Mouse (Mus musculus) frontal cortex, adult (tissue): Measurements from ENCODE around the gene Gan.
A peak's percentile ranks its signal among the peaks of the same experiment; 100 is the strongest.

Source experiments
- ATAC-seq: cut with Nextera tagmentation; 2 replicates; pipeline ENCODE4 v1.9.2; 2017; ENCODE audit warnings: mild to moderate bottlenecking, moderate library complexity, mixed read lengths; ENCODE audit not compliant: low TSS enrichment

Gan gene

DNA sequence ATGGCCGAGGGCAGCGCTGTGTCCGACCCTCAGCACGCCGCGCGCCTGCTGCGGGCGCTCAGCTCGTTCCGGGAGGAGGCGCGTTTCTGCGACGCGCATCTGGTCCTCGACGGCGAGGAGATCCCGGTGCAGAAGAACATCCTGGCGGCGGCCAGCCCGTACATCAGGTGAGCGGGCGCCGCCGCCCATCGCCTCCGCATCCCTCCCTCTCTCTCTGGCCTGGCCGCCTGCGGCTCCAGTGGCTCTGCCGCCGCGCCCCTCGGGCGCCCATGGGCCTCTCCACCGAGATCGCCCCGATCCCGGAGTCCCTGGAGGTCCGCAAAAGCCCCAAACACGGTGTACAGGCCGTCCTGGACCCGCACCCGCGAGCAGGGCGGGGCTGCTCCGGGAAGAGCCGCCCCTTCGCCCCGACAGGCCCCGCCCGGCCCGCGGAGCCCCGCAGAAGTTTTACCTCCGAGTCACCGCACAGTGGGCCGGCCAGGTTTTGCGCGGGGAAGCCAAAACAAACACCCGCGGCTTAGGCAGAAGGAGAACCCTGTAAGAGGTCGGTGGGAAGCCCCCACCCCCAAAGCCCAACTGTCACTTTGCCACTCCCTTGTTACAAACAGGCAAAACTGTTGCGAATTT lies at the start of gene Gan:
TSS of gene Gan (plus strand) at position 1 of the 627 bp plus-strand sequence.
- peak; percentile 42 for ATAC-seq

DNA sequence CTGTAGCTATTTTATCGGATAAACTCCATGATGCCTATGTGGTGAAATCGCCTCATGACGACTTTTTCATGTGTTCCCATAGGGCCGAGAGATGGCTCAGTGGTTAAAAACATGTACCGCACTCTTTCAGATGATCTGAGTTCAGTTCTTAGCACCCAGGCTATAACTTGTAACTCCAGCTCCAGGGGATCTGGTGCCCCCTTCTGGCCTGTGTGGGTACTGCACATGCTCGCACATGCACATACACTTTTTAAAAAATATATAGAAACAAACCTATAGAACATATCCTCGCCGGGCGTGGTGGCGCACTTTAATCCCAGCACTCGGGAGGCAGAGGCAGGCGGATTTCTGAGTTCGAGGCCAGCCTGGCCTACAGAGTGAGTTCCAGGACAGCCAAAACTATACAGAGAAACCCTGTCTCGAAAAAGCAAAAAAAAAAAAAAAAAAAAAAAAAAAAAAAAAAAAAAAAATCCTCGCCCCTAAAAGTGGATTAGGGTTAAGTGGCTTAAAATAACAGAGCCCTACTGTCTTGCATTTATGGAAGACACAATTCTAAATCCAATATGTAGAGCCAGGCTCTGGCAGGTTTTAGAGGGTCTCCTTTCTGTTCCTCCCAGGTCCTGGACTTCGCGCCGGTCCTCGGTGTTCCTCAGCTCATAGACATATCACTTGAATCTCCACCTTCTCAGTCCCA lies 48.8 kb upstream of the Gan start:
- ATAC-seq: no peak

DNA sequence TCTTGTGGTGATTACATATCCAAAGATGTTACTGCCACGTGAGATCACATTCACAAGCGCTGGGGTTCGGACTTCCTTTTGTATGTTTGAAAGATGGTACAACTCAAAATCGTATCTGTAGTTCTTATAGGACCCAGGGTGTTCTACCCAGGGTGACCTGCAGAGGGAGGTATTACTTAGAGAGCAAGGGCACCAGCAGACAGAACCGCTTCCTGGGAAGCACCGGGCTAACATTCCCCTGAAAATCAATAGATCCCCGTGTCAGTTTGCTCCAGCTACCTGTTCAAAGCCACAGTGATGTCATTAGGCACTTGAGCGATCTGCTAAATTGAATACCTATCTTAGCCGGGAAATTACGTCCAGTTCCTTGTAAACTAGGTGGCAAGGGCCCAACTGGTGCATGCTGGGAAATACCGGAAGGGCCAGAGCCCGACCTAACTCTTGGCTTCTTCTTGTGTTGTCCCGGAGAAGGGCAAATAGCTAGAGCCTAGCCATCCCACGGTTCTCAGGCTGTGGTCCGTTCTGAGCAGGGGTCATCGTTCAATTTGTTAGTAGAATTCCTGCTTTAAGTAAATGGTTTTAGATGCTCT lies 48.0 kb upstream of the Gan start:
- no peak for ATAC-seq

DNA sequence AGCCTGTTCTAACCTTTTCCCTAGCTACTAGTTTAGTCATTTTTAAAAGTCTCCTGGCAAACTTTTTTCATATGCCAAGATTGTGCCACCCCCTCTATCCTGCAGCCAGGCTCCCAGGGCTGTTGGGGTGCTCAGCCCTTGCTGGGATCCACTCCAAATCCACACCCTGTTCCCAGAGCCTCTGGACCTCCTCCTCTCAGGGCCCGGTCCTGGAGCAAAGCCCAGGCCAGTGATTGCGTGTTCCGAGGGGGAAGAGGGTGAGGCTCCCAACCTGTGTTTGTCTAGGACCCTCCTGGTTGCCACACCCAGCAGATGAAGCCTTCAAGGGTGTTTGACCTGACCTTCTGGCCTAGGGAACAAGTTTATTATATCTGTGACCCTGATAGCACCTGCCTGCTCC lies 46.3 kb upstream of the Gan start:
- ATAC-seq: no peak

DNA sequence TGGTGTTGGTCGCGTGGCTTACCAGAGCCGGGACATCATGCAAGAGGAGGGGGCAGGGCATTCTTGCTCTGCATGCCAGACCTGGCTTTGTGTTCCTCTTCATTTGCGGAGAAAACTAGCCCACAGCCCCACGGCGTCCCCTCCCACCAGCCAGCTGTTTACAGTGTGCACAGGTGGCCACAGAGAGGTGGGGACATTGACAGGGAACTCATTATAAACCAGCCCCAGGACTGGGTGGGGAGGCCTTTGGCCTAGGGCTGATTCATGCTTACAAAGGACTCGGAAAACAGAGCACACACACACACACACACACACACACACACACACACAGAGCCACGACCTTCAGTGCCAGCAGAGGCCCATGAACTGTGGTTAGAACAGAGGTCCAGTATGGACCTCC lies 45.7 kb upstream of the Gan start:
- no peak for ATAC-seq

DNA sequence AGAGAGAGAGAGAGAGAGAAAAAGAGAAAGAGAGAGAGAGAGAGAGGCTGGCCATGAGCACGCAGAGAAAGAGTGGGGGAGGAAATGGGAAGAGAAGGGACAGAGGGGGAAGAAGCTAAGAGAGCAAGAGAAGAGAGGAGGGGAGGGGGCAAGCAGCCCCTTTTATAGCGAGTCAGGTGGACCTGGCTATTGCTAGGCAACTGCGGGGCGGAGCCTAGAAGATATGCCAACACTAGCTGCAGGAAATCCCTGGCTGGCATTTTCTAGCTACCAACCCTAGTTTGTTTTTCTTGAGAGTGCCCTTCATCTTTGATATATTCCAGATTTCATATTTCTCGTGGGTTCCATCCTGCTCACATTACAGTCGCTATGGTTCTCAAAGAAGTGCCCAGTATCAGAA lies 42.8 kb upstream of the Gan start:
- ATAC-seq: no peak

DNA sequence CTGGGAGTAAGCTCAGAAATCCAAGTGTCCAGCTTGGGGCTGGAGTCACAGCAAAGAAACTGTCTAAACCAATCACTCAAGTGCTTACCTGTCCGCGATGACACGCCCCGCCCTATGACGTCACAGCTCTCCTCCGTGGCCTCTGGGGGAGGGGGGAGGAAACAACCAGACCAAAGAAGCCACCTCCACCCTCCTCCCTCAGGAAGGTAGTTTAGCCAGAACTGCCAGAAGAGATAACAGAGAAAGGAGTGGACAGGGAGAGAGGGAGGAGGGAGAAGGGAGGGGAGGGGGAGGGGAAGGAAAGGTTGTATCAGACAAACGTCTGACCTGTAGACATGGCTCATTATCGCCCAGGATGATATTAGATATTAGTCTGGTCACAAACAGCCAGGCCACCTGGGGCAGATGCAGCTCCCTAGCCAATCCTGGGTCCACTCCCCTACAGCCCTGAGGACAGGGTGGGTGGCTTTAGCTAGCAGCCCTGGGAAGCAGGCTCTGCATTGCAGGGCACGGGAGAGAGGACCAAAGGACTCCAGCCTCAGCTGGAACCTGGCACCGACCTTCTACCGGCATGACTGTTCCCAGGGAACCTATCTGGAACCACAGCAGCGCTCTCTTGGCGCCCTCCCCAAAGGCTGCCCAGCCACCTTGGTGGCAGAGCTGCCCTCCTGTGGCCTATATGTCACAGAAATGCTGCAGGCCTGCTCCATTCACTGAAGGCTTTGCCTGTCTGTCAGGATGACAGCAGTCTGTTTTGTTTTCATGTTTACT lies 42.1 kb upstream of the Gan start:
- ATAC-seq: no peak

DNA sequence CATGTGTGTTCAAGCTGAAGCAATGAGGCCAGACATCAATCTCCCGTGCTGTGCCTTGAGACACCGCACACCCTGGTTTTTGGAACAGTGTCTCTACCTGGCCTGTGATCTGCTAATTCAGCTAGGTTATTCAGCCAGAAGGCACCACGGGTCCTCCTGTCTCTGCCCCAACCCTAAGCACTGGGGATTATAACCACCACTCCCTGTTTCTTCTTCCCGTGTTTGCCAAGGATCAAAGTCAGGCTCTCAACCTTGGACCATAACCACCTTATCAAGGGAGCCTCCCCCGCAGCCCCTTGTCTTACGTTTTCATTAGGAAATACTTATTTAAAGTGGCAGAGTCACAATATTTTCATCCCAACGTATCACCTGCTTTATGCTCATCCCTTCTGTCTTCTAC lies 41.4 kb upstream of the Gan start:
- no peak for ATAC-seq

DNA sequence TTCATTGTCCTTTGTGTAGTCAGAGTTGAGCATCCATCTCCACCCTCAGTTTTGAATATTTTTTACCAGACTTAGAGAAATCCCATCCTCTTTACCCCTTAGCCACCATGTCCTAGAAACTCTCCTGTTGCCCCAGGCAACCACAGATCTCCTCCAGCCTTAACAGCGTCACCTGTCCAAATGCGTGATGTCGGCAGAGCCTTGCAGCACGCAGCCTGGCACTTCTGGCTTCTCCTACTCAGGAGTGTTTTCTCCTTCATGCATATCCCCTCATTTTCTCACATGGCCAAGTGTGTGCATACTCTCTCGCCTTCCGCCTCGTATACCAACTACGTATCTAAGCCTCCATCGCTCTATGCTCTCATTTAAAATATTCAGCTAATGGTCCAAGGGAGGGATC lies 39.5 kb upstream of the Gan start:
- ATAC-seq: peak; percentile 85

DNA sequence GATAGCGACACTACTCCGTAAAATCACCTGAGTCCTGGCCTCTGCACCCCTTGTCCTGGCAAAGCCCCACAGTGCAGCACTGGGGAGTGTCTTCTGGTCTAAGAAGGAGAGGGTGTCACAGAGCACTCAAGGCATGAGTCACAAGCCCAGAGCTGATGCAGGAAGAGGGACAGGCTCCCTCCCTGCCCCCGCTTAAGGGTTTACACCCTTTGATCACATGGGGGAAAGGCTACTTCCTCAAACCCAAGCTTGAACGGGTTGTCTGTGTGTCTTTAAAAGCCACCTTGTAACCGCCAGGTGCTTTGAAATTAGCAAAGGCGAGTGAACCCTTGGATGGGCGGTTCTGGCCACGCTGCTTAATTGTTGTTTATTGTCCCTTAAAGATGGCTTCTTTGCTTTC lies 36.7 kb upstream of the Gan start:
- ATAC-seq: no peak

DNA sequence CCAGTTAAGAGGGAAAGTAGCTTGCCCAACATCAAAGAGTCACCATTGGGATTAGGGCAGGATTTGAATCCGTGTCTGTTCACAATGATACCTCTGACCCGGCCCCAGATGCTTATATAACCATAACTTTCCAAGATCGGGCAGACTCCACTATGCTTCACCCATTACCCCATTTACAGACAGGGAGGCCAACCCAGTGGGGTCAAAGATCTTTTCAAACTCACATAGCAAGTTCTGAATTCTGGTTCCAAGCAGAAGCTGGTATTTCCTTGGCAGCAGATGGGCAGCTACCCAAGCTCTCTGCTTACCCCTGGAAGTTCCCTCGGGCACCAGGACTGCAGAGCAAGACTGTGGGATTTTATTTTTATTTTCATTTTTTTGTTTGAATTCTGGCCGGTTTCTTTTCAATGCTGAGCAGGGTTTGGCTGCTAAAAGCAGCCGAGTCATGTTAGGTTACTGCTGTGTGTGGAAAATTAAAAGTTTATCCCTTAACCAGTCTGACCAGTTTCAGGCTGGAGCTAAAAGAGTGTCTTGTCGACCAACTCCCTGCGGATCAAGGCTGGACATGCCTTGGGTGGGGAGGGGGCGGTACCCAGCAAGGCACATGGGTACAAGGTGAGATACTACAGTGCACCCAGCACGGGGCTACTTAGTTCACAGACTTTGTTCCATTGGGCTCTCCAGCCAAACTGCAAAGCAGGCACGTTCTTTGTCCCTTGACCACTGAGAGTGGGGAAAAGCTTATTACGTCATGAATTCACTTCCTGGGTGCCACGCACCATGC lies 33.9 kb upstream of the Gan start:
- ATAC-seq: no peak

DNA sequence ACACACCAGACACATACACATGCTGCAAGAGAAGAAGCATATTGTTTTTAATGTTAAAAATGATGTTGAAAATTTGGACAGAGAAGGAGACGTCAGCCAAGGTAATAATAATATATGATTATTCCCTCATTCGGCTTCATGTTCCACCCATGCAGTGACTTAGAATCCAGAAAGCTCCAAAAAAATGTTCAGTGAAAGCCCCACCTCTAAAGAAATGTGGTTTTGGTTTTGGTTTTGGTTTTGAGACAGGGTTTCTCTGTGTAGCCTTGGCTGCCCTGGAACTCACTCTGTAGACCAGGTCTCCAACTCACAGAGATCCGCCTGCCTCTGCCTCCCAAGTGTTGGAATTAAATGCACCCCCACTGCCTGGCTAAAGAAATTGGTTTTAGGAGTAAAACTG lies 32.1 kb upstream of the Gan start:
- ATAC-seq: no peak

DNA sequence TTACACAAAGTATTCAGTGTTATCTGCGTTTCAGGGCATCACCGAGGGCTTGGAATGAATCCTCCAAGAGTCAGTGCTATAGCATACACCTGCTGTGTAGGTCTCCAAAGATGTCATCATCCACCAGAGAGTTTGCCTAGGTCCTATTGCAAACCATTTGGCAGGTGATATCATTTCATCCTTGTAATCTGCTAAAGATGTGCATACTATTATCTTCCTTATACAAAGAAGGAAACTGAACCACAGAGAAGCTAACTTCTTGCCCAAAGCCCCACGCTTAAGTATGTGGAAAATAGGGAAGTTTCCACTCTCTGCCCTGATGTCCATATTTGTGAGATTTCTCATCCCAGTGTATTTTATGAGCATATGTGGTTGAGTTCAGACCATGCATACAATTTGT lies 31.5 kb upstream of the Gan start:
- ATAC-seq: no peak

DNA sequence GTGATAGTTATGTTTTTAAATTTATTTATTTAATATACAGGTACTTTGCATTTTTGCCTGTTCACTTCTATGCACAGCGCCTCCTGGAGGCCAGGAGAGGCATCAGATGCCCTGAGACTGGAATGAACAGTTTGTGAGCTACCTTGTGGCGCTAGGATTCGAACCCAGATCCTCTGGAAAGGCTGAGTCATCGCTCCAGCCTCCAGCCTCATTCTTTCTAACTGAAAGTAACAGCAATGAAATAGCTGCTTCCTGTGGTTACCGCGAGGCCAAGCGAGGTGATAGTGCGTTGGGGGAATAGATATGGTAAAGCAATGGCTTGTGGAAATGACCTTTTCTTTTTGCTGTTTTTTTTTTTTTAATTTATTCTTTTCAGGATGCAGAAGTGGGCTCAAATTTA lies 30.9 kb upstream of the Gan start:
- no peak for ATAC-seq

DNA sequence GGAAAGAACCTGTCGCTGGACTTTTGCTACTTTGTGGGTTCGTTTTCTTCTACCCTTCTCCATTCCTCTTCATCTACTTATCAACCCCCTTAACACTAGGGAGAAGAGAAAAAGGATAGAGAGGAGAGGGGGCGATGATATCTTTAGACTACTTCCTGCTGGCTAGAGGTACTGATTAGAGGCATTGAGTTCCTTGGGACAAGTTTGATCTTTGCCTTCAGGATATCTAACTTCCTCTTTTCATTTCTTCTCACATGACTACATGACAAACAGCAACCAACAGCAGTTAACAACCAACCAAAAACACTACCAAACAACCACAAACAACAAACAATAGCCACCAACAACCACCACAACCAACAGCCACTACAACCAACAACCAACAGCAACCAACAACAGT lies 24.2 kb upstream of the Gan start:
- ATAC-seq: no peak

DNA sequence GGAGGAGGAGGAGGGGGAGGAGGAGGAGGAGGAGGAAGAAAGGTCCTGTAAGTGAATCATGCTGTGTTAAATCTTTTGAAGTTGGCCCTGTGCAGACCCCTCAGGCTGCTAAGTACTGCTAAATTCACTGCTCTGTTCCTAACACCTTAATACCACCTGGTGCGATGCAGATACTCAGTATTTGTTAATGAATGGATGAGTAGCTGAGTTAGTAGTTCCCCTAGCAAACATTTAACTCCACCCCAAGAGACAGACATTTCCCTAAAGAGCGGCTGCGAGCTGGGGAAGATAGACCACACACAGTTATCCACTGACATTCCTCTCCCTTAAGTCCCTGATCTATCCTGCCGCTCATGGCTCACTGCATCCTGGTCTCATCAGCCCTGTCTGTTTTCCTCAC lies 21.6 kb upstream of the Gan start:
- no peak for ATAC-seq

DNA sequence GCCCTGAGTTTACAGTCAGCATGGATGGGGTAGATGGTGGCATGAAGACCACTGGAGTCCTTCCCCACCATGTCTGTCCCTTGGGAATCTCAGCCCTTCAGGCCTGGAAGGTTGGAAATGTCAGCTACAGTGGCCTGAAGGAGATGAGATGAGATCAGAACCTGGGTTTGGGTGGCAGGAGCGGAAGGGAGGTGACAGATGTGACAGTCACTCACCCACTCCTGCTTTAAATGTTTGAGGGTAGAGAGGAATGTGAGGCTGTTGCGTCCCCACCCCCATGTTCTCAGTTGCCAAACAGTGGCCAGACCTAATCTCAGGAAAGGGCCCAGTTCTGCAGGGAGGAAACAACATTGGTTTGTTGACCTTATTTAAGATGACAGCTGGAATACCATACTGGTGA lies 21.2 kb upstream of the Gan start:
- no peak for ATAC-seq

DNA sequence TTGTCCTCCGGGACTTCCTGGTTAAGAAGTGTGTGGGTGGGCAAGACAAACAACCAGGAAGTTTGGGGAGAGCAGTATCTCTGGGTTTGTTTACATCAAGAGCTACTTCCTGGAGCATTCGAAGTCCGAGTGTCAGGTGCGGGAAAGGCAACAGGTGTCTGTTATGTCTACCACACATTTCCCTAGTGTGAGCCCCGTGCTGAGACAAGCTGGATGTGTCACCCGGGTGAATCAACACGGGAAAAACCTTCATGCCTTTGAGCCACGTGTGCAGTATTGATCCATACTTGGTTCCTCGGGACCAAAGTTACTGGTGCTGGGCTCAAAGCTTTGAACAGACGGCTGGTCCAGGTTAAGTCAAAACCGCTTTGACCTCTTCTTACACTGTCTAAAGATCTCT lies 20.6 kb upstream of the Gan start:
- ATAC-seq: no peak

DNA sequence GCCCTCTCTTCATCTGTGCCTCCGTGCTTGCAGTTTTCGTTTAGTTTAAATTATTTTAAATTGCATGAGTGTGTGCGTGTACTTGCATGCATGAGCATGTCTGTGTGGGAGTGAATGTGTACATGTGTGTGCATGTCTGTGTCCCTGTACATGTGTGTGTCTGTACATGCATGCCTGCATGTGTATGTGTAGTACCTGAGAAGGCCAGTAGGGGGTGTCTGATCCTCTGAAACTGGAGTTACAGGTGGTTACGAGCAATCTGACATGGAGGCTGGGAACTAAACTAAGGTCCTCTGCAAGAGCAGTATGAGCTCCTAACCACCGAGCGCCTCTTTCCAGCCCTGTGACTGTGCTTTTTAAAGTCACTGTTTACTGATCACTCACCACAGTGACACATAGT lies 9.4 kb upstream of the Gan start:
- no peak for ATAC-seq

DNA sequence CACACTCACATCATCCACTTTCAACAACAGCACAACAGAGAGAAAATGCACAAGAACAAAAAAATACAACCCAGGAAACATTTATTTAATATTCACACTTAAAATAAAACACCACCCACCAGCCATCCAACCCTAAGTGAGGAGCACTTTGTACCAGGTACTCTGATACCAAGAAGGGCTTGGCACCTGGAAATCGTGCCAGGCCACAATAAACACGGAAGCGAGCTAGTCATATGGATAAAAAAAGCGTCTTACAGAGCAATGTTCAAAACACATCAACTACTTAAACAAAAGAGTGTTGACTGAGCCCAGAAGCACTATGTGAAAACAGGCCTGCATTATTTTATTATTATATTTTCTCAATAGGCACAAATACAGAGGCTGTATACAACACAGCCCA lies 1.8 kb upstream of the Gan start:
- no peak for ATAC-seq

DNA sequence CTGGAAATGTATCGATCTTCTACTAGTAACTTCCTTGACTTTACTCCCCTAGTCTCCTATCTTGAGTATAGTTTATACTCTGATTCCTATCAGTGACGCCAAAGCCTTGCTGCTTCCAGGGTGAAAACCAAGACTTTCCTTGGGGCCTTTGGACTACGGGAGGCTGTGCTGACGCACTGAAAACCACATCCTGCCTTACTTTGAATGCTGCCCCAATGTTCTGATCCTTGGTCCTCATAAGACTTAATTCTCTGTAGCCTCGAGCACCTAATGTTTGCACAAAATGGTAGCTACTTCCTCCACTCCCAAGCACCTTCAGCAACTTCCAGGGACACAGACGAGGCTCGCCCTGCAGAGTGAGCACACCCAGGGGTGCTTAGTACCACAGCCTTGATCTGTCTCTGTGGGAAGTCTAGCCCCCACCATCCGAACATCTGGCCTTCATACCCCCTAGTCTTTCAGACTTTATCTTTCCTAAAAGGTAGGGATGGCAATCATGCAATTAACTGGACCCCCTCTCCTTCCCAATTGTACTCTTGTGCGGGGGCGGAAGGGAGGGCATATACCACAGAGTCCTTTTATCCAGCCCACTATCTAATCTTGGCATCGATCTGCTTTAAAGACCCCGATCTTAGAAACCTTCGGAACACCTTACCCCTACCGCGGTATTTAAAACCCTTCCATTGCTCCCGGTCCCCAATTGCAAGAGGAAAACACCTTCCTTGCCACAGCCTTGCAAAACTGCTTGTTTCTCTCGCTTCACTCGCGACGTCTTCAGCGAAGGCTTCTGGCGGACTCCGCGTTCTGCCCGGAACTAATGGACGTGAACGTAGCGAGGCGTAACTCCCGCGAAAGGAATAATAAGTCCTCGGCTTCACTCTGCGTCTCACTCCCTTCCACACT lies 818 bp upstream of the Gan start:
- ATAC-seq: peak; percentile 1; the same call in 1 of the 2 replicates
